Mouse (Mus musculus) neural tube, embryonic 11.5 days (tissue): ENCODE data around the gene Ing3. TPM values are rescaled to one million over a fixed set of nuclear protein-coding genes. Genes with fewer than 3 reads are reported as not detected.

Source experiments
- polyA plus RNA-seq: library from polyadenylated mRNA; unstranded; fragments of >200 nt; fragmentation: Nextera tagmentation; extraction: Ambion mirVana; gene quantifications from 2 replicates; pipeline ENCODE4 v1.2.1, GENCODE M21; 2014

Ing3 gene
- polyA plus RNA-seq, 1 experiment from 2014 or later, result 39.2 TPM

Other genes starting within 250 kb of the Ing3 start
- gene Tspan12, start 97.1 kb upstream of the Ing3 start, polyA plus RNA-seq, result 70.5 and 71.5 TPM in 2 replicates
- gene Cped1, start 36.3 kb downstream of the Ing3 start, polyA plus RNA-seq, result 10.1 and 10.4 TPM in 2 replicates